Mouse (Mus musculus) forebrain, embryonic 14.5 days (tissue): ENCODE data around the gene Tiparp. TPM values are rescaled to one million over a fixed set of nuclear protein-coding genes. Genes with fewer than 3 reads are reported as not detected.

Experiments used
- ATAC-seq: fragments of 200-750 bp; cut with Nextera tagmentation; 2 replicates; pipeline ENCODE4 v1.8.0; 2017; ENCODE audit warnings: mild to moderate bottlenecking, moderate library complexity
- DNase-seq: peaks from one replicate; pipeline ENCODE4 v3.0.0-alpha.2; 2015; ENCODE audit warnings: low spot score
- H3K27ac ChIP-seq: fragments of 300-500 bp; sonication (generic); 2 replicates; pipeline ENCODE4 v1.5.1; 2014; ENCODE audit warnings: low read depth, mild to moderate bottlenecking, control low read depth, low read length, moderate library complexity
- H3K27me3 ChIP-seq: fragments of 300-500 bp; sonication (generic); replicated peaks from 2 replicates; pipeline ENCODE4 v1.6.1; 2014; ENCODE audit warnings: low read length, control low read depth, mixed read lengths; ENCODE audit not compliant: control insufficient read depth, insufficient read depth
- H3K36me3 ChIP-seq: fragments of 300-500 bp; sonication (generic); 2 replicates; pipeline ENCODE4 v1.6.1; 2014; ENCODE audit warnings: low read length, control low read depth; ENCODE audit not compliant: control insufficient read depth, insufficient read depth
- H3K4me1 ChIP-seq: fragments of 300-500 bp; sonication (generic); 2 replicates; pipeline ENCODE4 v1.6.1; 2014; ENCODE audit warnings: antibody characterized with exemption, low read length, control low read depth; ENCODE audit not compliant: control insufficient read depth, insufficient read depth
- H3K4me2 ChIP-seq: fragments of 300-500 bp; sonication (generic); 2 replicates; pipeline ENCODE4 v1.6.1; 2014; ENCODE audit warnings: mild to moderate bottlenecking, control low read depth, low read length
- H3K4me3 ChIP-seq: fragments of 300-500 bp; sonication (generic); 2 replicates; pipeline ENCODE4 v1.5.1; 2014; ENCODE audit warnings: low read depth, low read length, control low read depth
- H3K9ac ChIP-seq: fragments of 300-500 bp; sonication (generic); 2 replicates; pipeline ENCODE4 v1.6.1; 2014; ENCODE audit warnings: mild to moderate bottlenecking, low read length, control low read depth, moderate library complexity
- H3K9me3 ChIP-seq: fragments of 300-500 bp; sonication (generic); replicated peaks from 2 replicates; pipeline ENCODE4 v1.6.1; 2016; ENCODE audit warnings: low read length, control low read depth, mixed read lengths; ENCODE audit not compliant: control insufficient read depth
- WGBS: fragments of 180-500 bp; shearing (Covaris S2); extraction: QIAGEN DNeasy Blood & Tissue Kit; methylation state at CpG from one replicate; pipeline ENCODE4 v1.1.7; 2014; 5-methylcytosine and 5-hydroxymethylcytosine counted together
- polyA plus RNA-seq: library from polyadenylated mRNA; unstranded; fragments of >200 nt; fragmentation: Nextera tagmentation; extraction: Ambion mirVana; gene quantifications from 2 replicates; pipeline ENCODE4 v1.2.1, GENCODE M21; 2014

Tiparp gene
- polyA plus RNA-seq, 1 experiment from 2014 or later = 36.0 TPM

DNA sequence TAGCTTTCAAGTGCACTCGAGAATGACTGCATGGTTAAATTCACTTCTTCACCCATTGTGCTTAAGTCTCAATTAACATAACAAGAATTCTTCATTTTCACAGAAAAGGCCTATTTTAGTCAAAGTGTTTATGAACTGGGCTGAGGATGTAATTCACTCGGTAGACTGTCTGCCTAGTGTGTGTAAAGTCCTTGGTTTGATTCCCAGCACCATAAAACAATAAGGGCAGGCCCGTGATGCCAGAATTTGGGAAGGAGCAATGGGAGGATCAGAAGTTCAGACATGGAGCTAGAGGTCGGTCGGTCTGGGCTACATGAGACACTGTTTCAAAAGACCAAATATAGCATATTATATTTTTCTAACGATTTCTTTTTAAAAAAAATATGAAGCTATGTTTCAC is 70.9 kb downstream of the Tiparp start:
- Histone ChIP-seq H3K4me3 (no peak overlapping the region), H3K27ac (no peak overlapping the region), H3K4me1 (peaks cover 3% of the 10 kb centered on the region), H3K27me3 (no peaks in the 10 kb centered on the region), H3K4me2 (no peak overlapping the region), H3K9me3 (no peaks in the 10 kb centered on the region), H3K36me3 (no peaks in the 10 kb centered on the region), H3K9ac (no peak overlapping the region)
- ATAC-seq (no peak), DNase-seq (no peak)
- WGBS = 76% methylated on average over 6 of the region's 6 CpGs

DNA sequence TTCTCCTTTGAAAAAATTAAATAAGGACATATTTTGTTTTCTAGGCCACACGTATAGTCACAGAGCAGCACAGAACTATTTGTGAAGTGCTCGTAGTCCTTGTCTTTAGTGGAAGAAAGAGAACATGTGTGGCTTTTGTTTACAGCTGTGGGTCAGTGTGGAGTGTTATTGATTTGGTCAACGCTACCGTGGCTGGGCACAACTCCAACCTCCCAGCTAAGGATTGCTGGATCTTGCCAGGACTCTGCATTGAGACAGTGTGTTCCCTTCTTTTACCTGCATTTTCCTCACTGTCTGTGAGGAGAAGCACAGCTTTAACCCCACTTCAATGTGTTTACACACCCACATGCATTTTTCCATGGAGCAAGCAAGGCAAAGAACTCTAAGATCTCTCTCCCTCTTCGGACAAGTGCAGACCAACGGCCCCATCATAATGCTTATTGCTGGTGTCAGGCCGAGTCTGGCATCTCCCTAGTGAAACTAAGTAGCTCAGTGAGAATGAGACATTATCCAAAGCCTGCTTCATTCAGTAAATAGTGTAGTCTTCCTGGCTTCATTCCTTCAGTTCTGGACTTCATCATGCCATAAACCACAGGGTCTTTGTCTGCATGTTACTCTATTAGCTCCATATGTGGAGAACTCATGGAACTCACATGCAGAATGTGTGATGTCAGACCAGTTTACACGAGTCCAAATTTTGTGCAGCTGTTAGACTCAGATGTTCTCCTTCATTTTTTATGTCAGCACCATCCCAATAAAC is 73.3 kb downstream of the Tiparp start:
- Histone ChIP-seq H3K4me2 (no peak overlapping the region), H3K9me3 (no peaks in the 10 kb centered on the region), H3K9ac (no peak overlapping the region), H3K4me3 (no peak overlapping the region), H3K27ac (no peak overlapping the region), H3K4me1 (peaks cover 3% of the 10 kb centered on the region), H3K36me3 (no peaks in the 10 kb centered on the region), H3K27me3 (no peaks in the 10 kb centered on the region)
- ATAC-seq = no peak
- no peak for DNase-seq
- WGBS = 67% methylated on average over 8 of the region's 8 CpGs

DNA sequence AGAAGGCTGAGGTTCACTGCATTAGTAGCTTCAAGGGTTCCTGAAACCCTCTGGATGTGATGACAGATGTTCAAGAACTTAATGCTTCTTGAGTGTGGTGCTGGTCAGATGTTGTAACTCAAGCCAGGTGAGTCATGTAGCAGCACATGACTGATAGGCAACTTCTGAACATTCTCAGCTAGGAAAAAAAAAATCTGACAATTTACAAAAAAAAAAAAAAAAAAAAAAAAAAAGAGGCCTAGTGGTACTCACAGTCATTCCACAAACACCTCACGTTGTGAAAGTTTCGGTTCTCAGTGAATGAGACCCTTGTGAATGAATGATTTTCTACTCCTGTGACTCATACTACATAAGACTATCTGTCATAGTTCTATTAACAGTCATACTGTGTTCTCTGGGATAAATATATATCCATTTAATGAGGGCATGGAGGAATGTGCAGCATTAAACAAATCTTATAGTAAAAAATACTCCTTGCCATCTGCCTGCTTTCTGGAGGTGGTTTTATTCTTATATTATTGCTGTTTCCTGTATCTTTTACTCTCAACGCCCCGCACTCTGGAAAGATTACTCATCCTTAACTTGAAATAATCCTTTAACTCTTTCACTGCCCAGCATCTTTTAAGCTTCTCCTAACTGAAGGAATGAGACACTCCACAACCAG is 75.3 kb downstream of the Tiparp start:
- 63% methylated on average over 4 of the region's 4 CpGs for WGBS
- H3K27ac ChIP-seq = no peak overlapping the region
- ATAC-seq = no peak

More for the DNA sequence above, 75.3 kb downstream of the Tiparp start:
- H3K4me1 ChIP-seq = no peaks in the 10 kb centered on the region
- H3K4me2 ChIP-seq = no peak overlapping the region
- H3K9me3 ChIP-seq = no peaks in the 10 kb centered on the region
- H3K9ac ChIP-seq = no peak overlapping the region
- DNase-seq = no peak
- H3K4me3 ChIP-seq = no peak overlapping the region
- no peaks in the 10 kb centered on the region for H3K36me3 ChIP-seq
- no peaks in the 10 kb centered on the region for H3K27me3 ChIP-seq

Other genes starting within 250 kb of the Tiparp start
- 208 and 211 TPM in 2 replicates for gene Ssr3, start 135.8 kb upstream of the Tiparp start, polyA plus RNA-seq
- 5.5 and 7.6 TPM in 2 replicates for gene Lekr1, start 137.8 kb downstream of the Tiparp start, polyA plus RNA-seq